Mouse (Mus musculus): ENCODE data around the gene Ncor1. TPM values are rescaled to one million over a fixed set of nuclear protein-coding genes. Genes with fewer than 3 reads are reported as not detected.
"Not testable (repeated sequence)": the region's sequence is repeated elsewhere in the genome, so short reads cannot be mapped to it uniquely, and the experiment has no call there.

Gene Ncor1
- 267 to 440 TPM (median 292 TPM) in 3 replicates for total RNA-seq (2017)

- ATAC-seq (replicated peaks; ENCODE audit: insufficient number of reproducible peaks, low FRiP score, low TSS enrichment, poor library complexity, severe bottlenecking): peak; percentile 56
These were observed at the start of gene Ncor1, which contains the start of gene Pigl for GRCm38 (mm10) chr11:62458276-62458724. TSS of gene Ncor1 (minus strand) at chr11:62458541. TSS of gene Pigl (plus strand) at chr11:62458460.

- ATAC-seq (replicated peaks; ENCODE audit: insufficient number of reproducible peaks, low FRiP score, low TSS enrichment, poor library complexity, severe bottlenecking): no peak
These were observed 49.3 kb upstream of the Ncor1 start for GRCm38 (mm10) chr11:62507683-62508082.

DNA sequence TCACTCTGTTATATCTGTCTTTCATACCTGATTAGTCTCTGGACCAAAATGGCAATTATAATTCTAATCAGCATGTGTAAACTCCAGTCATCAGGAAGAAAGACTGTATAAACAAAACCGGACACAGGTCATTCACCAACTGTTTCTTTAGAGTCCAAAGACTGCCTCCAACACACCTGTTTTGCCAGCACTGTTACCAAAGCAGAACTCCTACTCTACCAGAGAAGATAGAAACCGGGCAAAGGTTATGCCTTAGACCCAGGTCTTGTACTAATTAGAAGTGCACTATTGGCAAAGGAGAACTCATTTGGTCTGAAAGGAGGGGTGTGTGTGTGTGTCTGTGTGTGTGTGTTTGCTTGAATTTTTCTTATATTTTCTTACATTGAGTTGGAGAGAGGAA lies 42.2 kb upstream of the Ncor1 start:
- no peak for ATAC-seq (replicated peaks; ENCODE audit: insufficient number of reproducible peaks, low FRiP score, low TSS enrichment, poor library complexity, severe bottlenecking)

DNA sequence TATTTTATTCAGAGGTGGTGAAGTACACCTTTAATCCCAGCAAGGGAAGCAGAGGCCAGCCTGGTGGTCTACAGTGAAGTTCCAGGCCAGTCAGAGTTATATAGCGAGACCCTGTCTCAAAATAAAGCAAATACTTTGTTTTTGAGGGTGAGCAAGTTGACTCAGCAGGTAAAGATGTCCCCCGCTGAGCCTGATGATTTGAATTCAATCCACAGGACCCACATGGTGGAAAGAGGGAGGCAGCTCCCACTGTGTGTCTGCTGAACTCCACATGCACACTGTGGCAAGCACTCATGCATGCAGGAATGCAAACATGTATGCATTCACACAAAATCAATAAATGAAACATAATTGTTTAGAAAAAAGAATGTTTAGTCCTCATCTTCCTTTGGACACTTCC lies 40.5 kb upstream of the Ncor1 start:
- ATAC-seq (replicated peaks; ENCODE audit: insufficient number of reproducible peaks, low FRiP score, low TSS enrichment, poor library complexity, severe bottlenecking): no peak

- ATAC-seq (replicated peaks; ENCODE audit: insufficient number of reproducible peaks, low FRiP score, low TSS enrichment, poor library complexity, severe bottlenecking): no peak
These were observed 38.8 kb upstream of the Ncor1 start for GRCm38 (mm10) chr11:62497181-62497580.

DNA sequence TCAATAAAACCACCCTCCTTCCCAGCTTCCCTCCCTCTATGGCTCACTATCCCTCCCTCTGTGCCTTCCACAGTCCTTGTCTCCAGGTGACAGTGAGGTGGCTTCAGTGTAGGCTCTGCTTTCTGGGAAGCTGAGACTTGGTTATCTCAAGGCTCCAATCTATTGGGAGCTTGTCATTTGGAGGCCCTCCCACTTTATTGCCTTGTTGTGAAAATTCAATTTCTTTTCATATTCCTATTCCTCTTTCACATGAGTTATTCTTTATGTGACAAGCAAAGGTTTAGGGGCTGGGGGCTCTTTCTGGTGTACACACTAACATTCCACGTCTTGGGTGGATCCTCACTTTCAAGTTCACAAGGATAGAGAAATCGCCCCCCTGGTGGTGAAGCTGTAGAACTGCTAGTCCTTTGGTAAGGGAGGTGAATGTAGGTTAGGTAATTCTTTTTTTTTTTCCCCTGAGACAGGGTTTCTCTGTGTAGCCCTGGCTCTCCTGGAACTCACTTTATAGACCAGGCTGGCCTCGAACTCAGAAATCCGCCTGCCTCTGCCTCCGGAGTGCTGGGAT lies 37.9 kb upstream of the Ncor1 start:
- ATAC-seq (replicated peaks; ENCODE audit: insufficient number of reproducible peaks, low FRiP score, low TSS enrichment, poor library complexity, severe bottlenecking): 0 out of 2 replicates have a peak, but pooled peaks have one; percentile 42

GRCm38 (mm10) chr11:62495276-62495801 lies 37.0 kb upstream of the Ncor1 start:
- ATAC-seq (replicated peaks; ENCODE audit: insufficient number of reproducible peaks, low FRiP score, low TSS enrichment, poor library complexity, severe bottlenecking): no peak

DNA sequence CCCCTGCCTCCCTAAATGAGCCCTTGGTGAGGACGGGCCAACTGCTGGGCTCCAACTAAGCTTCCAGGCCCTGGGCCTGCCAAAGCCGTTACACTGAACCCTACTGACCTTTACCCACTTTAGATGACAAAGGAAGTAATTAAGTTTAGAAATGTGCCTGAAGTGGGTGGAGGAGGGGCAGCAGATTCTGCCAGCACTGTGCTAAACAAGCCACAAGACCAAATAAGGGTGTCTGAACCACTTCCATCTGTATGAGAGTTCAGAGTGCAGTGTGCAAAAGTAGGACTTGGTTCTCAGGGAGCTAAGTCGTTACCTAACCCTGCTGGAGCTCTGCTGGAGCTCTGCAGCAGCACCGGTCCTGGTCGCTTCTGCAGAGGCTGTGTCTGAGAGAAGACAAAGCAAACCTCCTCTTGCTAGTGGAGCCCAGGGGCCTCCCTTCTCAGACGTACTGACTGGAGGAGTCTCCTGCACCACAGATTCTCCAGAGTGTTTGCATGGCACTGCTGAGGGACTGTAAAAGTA lies 36.5 kb upstream of the Ncor1 start:
- ATAC-seq (replicated peaks; ENCODE audit: insufficient number of reproducible peaks, low FRiP score, low TSS enrichment, poor library complexity, severe bottlenecking): peak; percentile 97

DNA sequence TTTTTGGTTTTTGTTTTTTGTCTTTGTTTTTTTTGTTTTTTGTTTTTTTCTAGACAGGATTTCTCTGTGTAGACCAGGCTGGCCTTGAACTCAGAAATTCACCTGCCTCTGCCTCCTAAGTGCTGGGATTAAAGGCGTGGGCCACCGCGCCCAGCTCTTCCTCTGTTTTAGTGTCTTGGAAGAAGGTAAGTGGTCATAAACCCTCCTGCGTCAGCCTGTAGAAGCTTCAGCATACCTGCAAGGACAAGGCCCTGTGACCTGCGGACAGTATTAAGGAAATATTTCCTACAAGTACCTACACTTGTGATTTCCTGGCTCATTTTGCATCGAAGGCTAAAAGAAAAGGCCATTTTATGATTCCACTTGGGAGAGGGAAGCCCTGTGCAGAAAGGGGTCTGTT lies 35.4 kb upstream of the Ncor1 start:
- no peak for ATAC-seq (replicated peaks; ENCODE audit: insufficient number of reproducible peaks, low FRiP score, low TSS enrichment, poor library complexity, severe bottlenecking)

GRCm38 (mm10) chr11:62487540-62488350 lies 29.4 kb upstream of the Ncor1 start:
- no peak for ATAC-seq (replicated peaks; ENCODE audit: insufficient number of reproducible peaks, low FRiP score, low TSS enrichment, poor library complexity, severe bottlenecking)

DNA sequence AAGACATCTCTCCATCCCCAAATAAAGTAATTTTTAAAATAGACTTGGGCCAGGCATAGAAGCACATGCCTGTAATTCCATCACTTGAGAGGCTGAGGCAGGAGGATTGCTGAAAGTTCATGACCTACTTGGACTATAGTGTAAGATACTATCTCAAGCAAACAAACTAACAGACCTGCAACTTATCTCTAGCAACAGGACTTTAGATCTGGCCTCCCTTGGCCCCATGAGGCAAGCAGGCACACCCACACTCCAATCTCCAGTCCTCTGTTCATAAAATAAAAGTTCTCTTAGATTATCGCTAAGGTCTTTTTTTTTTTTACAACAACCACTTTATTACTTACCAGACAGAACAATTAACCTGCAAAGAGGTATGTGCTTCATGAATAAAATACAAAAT lies 28.6 kb upstream of the Ncor1 start:
- no peak for ATAC-seq (replicated peaks; ENCODE audit: insufficient number of reproducible peaks, low FRiP score, low TSS enrichment, poor library complexity, severe bottlenecking)

- no peak for ATAC-seq (replicated peaks; ENCODE audit: insufficient number of reproducible peaks, low FRiP score, low TSS enrichment, poor library complexity, severe bottlenecking)
These were observed 21.2 kb upstream of the Ncor1 start for GRCm38 (mm10) chr11:62479581-62479980.

GRCm38 (mm10) chr11:62478931-62479330 lies 20.6 kb upstream of the Ncor1 start:
- ATAC-seq (replicated peaks; ENCODE audit: insufficient number of reproducible peaks, low FRiP score, low TSS enrichment, poor library complexity, severe bottlenecking): no peak

DNA sequence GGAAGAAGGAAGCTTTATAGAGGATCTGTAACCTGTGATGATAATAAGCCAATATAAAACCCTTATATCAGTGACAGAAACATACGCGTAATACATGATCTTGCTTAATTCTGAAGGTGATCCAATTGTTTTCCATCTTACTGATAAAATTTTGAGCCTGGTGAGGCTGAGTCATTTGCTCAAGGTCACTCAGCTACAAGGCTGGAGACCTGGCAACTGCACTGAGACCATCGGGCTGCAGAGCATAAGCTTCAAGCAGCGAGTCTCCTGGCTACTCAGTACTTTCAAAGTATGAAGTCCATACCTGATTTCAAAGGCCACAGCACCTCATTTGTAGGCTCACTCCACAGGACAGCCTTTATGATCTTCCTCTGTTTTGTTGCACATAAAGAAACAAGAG lies 17.8 kb upstream of the Ncor1 start:
- ATAC-seq (replicated peaks; ENCODE audit: insufficient number of reproducible peaks, low FRiP score, low TSS enrichment, poor library complexity, severe bottlenecking): no peak

- ATAC-seq (replicated peaks; ENCODE audit: insufficient number of reproducible peaks, low FRiP score, low TSS enrichment, poor library complexity, severe bottlenecking): no peak
These were observed 15.2 kb upstream of the Ncor1 start for GRCm38 (mm10) chr11:62473516-62473915.

- ATAC-seq (replicated peaks; ENCODE audit: insufficient number of reproducible peaks, low FRiP score, low TSS enrichment, poor library complexity, severe bottlenecking): peak; percentile 87
These were observed 12.1 kb upstream of the Ncor1 start for GRCm38 (mm10) chr11:62470451-62470850.

DNA sequence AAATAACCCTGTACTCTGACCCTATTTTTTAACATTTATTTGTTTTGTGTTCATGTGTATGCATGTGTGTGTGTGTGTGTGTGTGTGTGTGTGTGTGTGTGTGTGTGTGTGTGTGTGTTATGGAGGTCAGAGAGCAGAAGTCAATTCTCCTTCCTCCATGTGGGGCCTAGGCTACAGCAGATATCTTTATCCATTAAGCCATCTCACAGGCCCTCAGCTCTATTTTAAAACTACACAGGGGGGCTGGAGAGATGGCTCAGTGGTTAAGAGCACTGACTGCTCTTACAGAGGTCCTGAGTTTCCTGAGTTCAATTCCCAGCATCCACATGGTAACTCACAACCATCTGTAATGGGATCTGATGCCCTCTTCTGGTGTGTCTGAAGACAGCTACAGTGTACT lies 8.9 kb upstream of the Ncor1 start:
- not testable (repeated sequence) for ATAC-seq (replicated peaks; ENCODE audit: insufficient number of reproducible peaks, low FRiP score, low TSS enrichment, poor library complexity, severe bottlenecking)

DNA sequence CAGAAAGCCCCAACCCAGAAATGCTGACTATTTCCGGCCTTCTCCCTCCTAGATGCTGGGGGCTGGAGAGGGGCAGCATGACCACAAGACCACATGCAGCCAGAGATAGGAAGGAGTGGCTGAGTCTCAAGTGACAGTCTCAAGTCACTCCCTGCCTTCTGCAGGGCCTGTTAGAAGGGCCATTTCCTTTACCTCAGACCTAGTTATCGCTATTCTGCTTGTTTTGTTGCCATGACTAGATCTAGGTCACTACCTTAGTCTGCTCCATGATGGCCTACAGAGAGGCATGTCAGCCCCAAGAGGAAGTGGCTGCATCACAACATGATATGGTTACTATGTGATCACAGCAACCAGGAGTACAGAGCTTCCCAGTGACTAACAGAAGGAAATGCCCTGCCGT lies 8.2 kb upstream of the Ncor1 start:
- ATAC-seq (replicated peaks; ENCODE audit: insufficient number of reproducible peaks, low FRiP score, low TSS enrichment, poor library complexity, severe bottlenecking): peak; percentile 85

- no peak for ATAC-seq (replicated peaks; ENCODE audit: insufficient number of reproducible peaks, low FRiP score, low TSS enrichment, poor library complexity, severe bottlenecking)
These were observed 7.5 kb upstream of the Ncor1 start for GRCm38 (mm10) chr11:62465849-62466248.

DNA sequence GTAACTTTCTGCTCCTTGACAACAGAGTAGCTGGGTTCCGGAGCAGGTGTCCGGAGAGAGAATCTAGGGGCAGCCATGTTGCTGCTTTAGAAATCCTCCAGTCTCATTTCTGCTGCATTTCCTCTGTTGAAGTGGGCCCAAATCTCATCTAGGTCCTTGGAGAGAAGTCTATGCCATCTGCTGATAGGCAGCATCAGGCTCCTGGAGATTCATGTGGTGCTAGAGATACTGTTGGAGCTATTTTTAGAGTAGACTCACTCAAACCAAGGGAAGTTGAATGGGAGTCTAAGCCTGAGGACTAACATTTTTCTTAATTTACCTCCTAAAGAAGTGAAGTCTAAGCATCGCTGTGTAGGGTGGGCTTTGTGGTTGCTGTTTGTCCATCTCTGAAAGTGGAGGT lies 6.4 kb upstream of the Ncor1 start:
- no peak for ATAC-seq (replicated peaks; ENCODE audit: insufficient number of reproducible peaks, low FRiP score, low TSS enrichment, poor library complexity, severe bottlenecking)

Data from monocyte, adult 5-6 weeks (primary cell).